Mouse (Mus musculus) megakaryocyte, embryonic 14.5 days (primary cell): Measurements from ENCODE around the gene Parp16.

Experiments
- FLI1 ChIP-seq: IDR thresholded peaks from 2 replicates; pipeline ENCODE4 v1.6.1; 2012; ENCODE audit warnings: low read length, inconsistent platforms, mixed read lengths
- GATA1 ChIP-seq: IDR thresholded peaks from 3 replicates; pipeline ENCODE4 v1.6.1; 2012; ENCODE audit warnings: mixed read lengths, low read length, inconsistent platforms, borderline replicate concordance

GRCm38 (mm10) chr9:65202165-65202754 lies 7.1 kb downstream of the Parp16 start:
- no peak for TF ChIP-seq GATA1
- no peak for TF ChIP-seq FLI1
